Mouse (Mus musculus) pancreas, adult 10 weeks (tissue): ENCODE results near the gene Frrs1l. TPM values are rescaled to one million over a fixed set of nuclear protein-coding genes. Genes with fewer than 3 reads are reported as not detected.

ENCODE experiments used
- polyA plus RNA-seq: library from polyadenylated mRNA; stranded (reverse); fragments of 350-450 nt; fragmentation: Illumina TruSeq; extraction: RNeasy Lipid Tissue Mini Kit (QIAGEN cat#74804); gene quantifications from one replicate; pipeline ENCODE4 v1.2.3, GENCODE M21; 2015; ENCODE audit warnings: low read depth, low replicate concordance; ENCODE audit not compliant: insufficient read depth

The Frrs1l gene
- not detected for polyA plus RNA-seq

DNA sequence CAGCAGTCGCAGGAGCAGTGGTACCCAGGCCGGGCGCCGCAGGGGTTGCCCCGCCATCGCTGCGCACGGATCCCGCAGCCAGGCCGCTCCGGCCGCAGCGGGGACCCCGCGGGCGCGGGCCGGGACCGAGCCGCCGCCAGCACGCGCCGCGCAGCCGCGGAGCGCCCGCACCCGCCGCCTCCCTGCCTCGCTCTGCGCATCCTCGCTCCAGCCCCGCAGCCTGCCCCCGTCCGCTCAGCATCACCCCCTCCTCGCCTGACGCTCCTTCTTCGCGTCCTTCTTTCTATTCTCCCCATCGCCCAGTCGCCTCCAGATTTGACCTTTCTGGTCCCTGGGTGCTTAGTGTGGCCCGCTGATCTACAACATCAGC lies at the start of gene Frrs1l:
TSS of gene Frrs1l (minus strand) at position 177 of the 370 bp plus-strand sequence.

DNA sequence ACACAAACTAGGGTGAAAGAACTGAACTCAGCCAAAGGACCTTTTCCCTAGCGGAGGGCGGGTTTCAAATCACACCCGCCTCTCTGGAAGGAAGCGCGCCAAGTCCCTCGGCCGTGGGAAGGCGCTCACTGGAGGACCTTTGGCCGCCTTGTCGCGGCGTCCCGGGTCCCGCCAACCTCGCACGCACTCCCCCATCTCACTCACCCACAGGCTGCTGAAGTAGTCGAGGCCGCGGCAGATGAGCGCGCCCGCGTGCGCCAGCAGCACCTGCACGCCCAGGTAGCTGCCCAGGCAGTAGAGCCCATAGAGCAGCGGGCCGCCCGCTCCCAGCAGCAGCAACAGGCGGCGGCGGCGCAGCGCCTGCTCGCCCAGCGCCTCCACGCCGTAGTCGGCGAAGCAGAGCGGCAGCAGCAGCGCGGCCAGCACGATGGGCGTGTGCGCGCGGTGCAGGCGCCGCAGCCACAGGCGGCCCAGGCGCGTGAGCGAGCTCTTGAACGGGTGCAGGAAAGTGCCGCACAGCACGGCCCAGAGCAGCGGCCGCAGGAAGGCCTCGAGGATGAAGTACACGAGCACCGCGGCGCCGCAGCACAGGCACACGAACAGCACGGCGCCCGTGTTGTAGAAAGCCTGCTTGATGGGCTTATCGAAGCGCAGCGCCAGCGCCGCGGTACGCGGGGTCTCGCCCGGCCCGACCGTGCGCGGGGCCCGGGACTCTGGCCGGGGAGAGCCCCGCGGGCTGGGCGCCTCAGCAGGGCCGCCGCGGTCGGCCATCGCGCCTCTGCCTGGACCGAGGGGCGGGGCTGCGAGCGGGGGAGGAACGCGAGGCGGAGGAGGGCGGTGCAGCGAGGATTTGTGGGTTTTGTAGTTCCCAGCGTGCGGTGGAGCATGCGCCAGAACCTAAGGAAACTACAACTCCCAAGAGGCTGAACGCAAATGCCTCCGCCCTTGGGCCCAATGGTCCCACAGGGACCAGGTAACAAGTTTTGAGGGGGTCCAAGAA lies 43.2 kb downstream of the Frrs1l start, which contains the start of gene Tmem245:
TSS of gene Tmem245 (minus strand) at position 797 of the 1,000 bp plus-strand sequence.

Other genes with a start within 250 kb of the Frrs1l start
- gene Actl7b, start 248.9 kb downstream of the Frrs1l start, polyA plus RNA-seq, result not detected
- not detected for gene Actl7a, start 247.0 kb downstream of the Frrs1l start, polyA plus RNA-seq
- gene Elp1, start 188.1 kb downstream of the Frrs1l start, polyA plus RNA-seq, result 12.2 TPM
- gene Fam206a, start 188.0 kb downstream of the Frrs1l start, polyA plus RNA-seq, result 3.4 TPM
- gene Ctnnal1, start 125.2 kb downstream of the Frrs1l start, polyA plus RNA-seq, result 4.2 TPM
- 3.5 TPM for gene Tmem245, start 43.0 kb downstream of the Frrs1l start, polyA plus RNA-seq
- 10.9 TPM for gene Epb41l4b, start 153.0 kb upstream of the Frrs1l start, polyA plus RNA-seq